ENCODE assay signal across 8 mouse cellular contexts in the genomic region with DNA sequence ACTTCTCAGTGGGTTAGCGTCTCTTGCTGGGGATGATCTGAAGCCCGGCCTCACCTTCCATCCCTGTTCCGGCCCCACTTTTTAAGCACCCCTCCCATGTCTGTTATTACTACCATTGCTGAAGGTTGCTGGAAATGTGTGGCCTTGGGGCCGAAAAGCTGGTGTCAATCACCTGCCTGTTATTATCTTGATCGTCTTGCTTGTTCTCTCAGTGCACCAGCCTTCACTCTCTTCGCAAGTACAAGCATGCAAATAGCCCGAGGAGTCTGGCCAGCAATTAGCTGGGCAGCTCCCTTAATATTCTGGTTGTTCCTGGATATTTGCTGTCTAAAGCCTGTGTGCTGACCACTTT. TPM values are rescaled to one million over a fixed set of nuclear protein-coding genes. Genes with fewer than 3 reads are reported as not detected.
A peak's percentile ranks its signal among the peaks of the same experiment; 100 is the strongest.
DNase-seq lines count a peak whose midpoint lies in the region; ATAC-seq lines count a peak whose summit lies in the region.

No protein-coding gene starts in this region.

- H3K79me2 ChIP-seq in macrophage (ENCODE audit: inconsistent target), result peaks cover 57% of the 10 kb centered on the region

- no peaks in the 10 kb centered on the region for H3K9me3 ChIP-seq in lung, embryonic 15.5 days
- H3K9me3 ChIP-seq in hindbrain, embryonic 15.5 days, result no peaks in the 10 kb centered on the region

- no peak for DNase-seq in lung, adult 18-20 months
- DNase-seq in embryo, embryonic 9.5 days (ENCODE audit: extremely low spot score), result peak; percentile 15
- no peak for DNase-seq in retina, embryonic 14.5 days (ENCODE audit: low spot score)
- DNase-seq in layer of hippocampus, adult 9-10 months (ENCODE audit: low spot score), result no peak
- DNase-seq in natural killer cell, adult 2 months (ENCODE audit: low spot score in 2 of 2), result no peak

- ATAC-seq in lung, embryonic 15.5 days (ENCODE audit: borderline replicate concordance, extremely low read depth, low FRiP score, low TSS enrichment), result no peak
- ATAC-seq in hindbrain, embryonic 15.5 days (ENCODE audit: low FRiP score, low read depth), result no peak

- 0 out of 2 replicates have a peak overlapping the region, but pooled peaks have one; percentile 82 for H3K27ac ChIP-seq in lung, embryonic 15.5 days
- H3K27ac ChIP-seq in hindbrain, embryonic 15.5 days (replicated peaks), result 0 out of 2 replicates have a peak overlapping the region, but pooled peaks have one; percentile 9
- peak overlapping the region; percentile 29; the same call in 1 of the 2 replicates for H3K27ac ChIP-seq in macrophage

- no peaks in the 10 kb centered on the region for H3K27me3 ChIP-seq in lung, embryonic 15.5 days
- no peaks in the 10 kb centered on the region for H3K27me3 ChIP-seq in hindbrain, embryonic 15.5 days

- H3K36me3 ChIP-seq in lung, embryonic 15.5 days, result no peaks in the 10 kb centered on the region
- no peaks in the 10 kb centered on the region for H3K36me3 ChIP-seq in hindbrain, embryonic 15.5 days
- H3K36me3 ChIP-seq in macrophage (ENCODE audit: inconsistent target), result no peaks in the 10 kb centered on the region

- H3K4me2 ChIP-seq in lung, embryonic 15.5 days, result peak overlapping the region; percentile 84
- H3K4me2 ChIP-seq in hindbrain, embryonic 15.5 days, result peak overlapping the region; percentile 95

- peak overlapping the region; percentile 99 for H3K9ac ChIP-seq in lung, embryonic 15.5 days
- peak overlapping the region; percentile 94 for H3K9ac ChIP-seq in hindbrain, embryonic 15.5 days

- peaks cover 38% of the 10 kb centered on the region for H3K4me1 ChIP-seq in lung, embryonic 15.5 days
- H3K4me1 ChIP-seq in hindbrain, embryonic 15.5 days (replicated peaks), result peaks cover 47% of the 10 kb centered on the region

- 1% methylated on average over 7 of the region's 7 CpGs for WGBS in lung, embryonic 15.5 days
- 2% methylated on average over 7 of the region's 7 CpGs for WGBS in hindbrain, embryonic 15.5 days
- 7% methylated on average over 7 of the region's 7 CpGs for WGBS in macrophage (ENCODE audit: missing documents)

- H3K4me3 ChIP-seq in lung, embryonic 15.5 days, result peak overlapping the region; percentile 85
- peak overlapping the region; percentile 99 for H3K4me3 ChIP-seq in hindbrain, embryonic 15.5 days
- H3K4me3 ChIP-seq in macrophage (ENCODE audit: inconsistent target), result peak overlapping the region; percentile 44

RNA-seq across cellular contexts. Expression of a gene that starts 1.3 kb away (rescaled TPM):
- 3.4 and 3.6 TPM in 2 replicates for polyA plus RNA-seq in lung, embryonic 15.5 days (2015; fragmentation: Nextera tagmentation; extraction: Ambion mirVana)
- polyA plus RNA-seq in hindbrain, embryonic 15.5 days (2015; fragmentation: Nextera tagmentation; extraction: Ambion mirVana), result 9.0 and 9.5 TPM in 2 replicates
- 100 to 1,000 TPM in 1 of 26 experiments, 10 to 100 TPM in 25; 12.8 to 110 (median 21.7) TPM for total RNA-seq in macrophage (2018; cell fraction: chromatin; rRNA removed)
- total RNA-seq in macrophage (2018; cell fraction: cytosol; rRNA removed), result 10 to 100 TPM in 25 of 26 experiments, 1 to 10 TPM in 1; 9.1 to 35.3 (median 11.7) TPM
- total RNA-seq in macrophage (2018; cell fraction: nucleus; rRNA removed), result 100 to 1,000 TPM in 1 of 26 experiments, 10 to 100 TPM in 25; 16.4 to 127 (median 20.6) TPM
- polyA plus RNA-seq in macrophage (2018), result 6.2 to 10.1 TPM (median 7.0 TPM) in 3 replicates

RNA-seq across cellular contexts. Expression of a gene that starts 11.7 kb away (rescaled TPM):
- 0.07 and 0.16 TPM in 2 replicates for polyA plus RNA-seq in lung, embryonic 15.5 days (2015; fragmentation: Nextera tagmentation; extraction: Ambion mirVana)
- 0.12 and 0.30 TPM in 2 replicates for polyA plus RNA-seq in hindbrain, embryonic 15.5 days (2015; fragmentation: Nextera tagmentation; extraction: Ambion mirVana)
- under 1 TPM in 21 of 26 experiments, not detected in 5; 0.04 to 0.35 (median 0.11) TPM for total RNA-seq in macrophage (2018; cell fraction: chromatin; rRNA removed)
- total RNA-seq in macrophage (2018; cell fraction: cytosol; rRNA removed), result under 1 TPM in 21 of 26 experiments, not detected in 5; under 0.01 to 0.07 (median 0.03) TPM
- total RNA-seq in macrophage (2018; cell fraction: nucleus; rRNA removed), result under 1 TPM in 16 of 26 experiments, not detected in 10; 0.05 to 0.17 (median 0.10) TPM
- polyA plus RNA-seq in macrophage (2018), result 0.01 TPM in 1 of 3 replicates, not detected in the others

RNA-seq across cellular contexts. Expression of a gene that starts 48.1 kb away (rescaled TPM):
- polyA plus RNA-seq in lung, embryonic 15.5 days (2015; fragmentation: Nextera tagmentation; extraction: Ambion mirVana), result 44.6 and 47.9 TPM in 2 replicates
- 36.8 and 38.2 TPM in 2 replicates for polyA plus RNA-seq in hindbrain, embryonic 15.5 days (2015; fragmentation: Nextera tagmentation; extraction: Ambion mirVana)
- total RNA-seq in macrophage (2018; cell fraction: chromatin; rRNA removed), result 10 to 100 TPM in 22 of 26 experiments, 1 to 10 TPM in 4; 5.7 to 26.2 (median 13.2) TPM
- 10 to 100 TPM; 13.7 to 35.9 (median 24.1) TPM for total RNA-seq in macrophage (2018; cell fraction: cytosol; rRNA removed)
- total RNA-seq in macrophage (2018; cell fraction: nucleus; rRNA removed), result 10 to 100 TPM in 19 of 26 experiments, 1 to 10 TPM in 7; 7.0 to 20.3 (median 13.1) TPM
- 18.4 to 24.4 TPM (median 20.9 TPM) in 3 replicates for polyA plus RNA-seq in macrophage (2018)

RNA-seq across cellular contexts. Expression of a gene that starts 51.7 kb away (rescaled TPM):
- polyA plus RNA-seq in lung, embryonic 15.5 days (2015; fragmentation: Nextera tagmentation; extraction: Ambion mirVana), result 7.0 and 7.4 TPM in 2 replicates
- polyA plus RNA-seq in hindbrain, embryonic 15.5 days (2015; fragmentation: Nextera tagmentation; extraction: Ambion mirVana), result 9.9 and 10.1 TPM in 2 replicates
- total RNA-seq in macrophage (2018; cell fraction: chromatin; rRNA removed), result 100 to 1,000 TPM in 4 of 26 experiments, 10 to 100 TPM in 22; 14.6 to 111 (median 58.5) TPM
- total RNA-seq in macrophage (2018; cell fraction: cytosol; rRNA removed), result 10 to 100 TPM; 10.1 to 29.1 (median 18.3) TPM
- 10 to 100 TPM; 13.7 to 87.8 (median 34.8) TPM for total RNA-seq in macrophage (2018; cell fraction: nucleus; rRNA removed)
- polyA plus RNA-seq in macrophage (2018), result 12.8 to 18.7 TPM (median 14.4 TPM) in 3 replicates

Comparison
In these comparisons a context has a peak if more than half of its experiments do, and no peak if none do; other contexts are left out.
1. H3K27ac ChIP-seq: peak in every context shown above with its lines; median percentile 82 in lung, embryonic 15.5 days; 29 in macrophage; 9 in hindbrain, embryonic 15.5 days.
2. H3K4me3 ChIP-seq: peak in every context shown above with its lines; median percentile 99 in hindbrain, embryonic 15.5 days; 85 in lung, embryonic 15.5 days; 44 in macrophage.